Mouse (Mus musculus): Measurements from ENCODE around the gene Ly6g6e.

Ly6g6e gene

GRCm38 (mm10) chr17:35049561-35050016, 27.1 kb upstream of the Ly6g6e start, which contains the start of gene Clic1:
Clic1 (plus strand) TSS chr17:35049966.
- peak; percentile 35 for DNase-seq (ENCODE audit: low read depth, low spot score)

GRCm38 (mm10) chr17:35050126-35050750, 26.5 kb upstream of the Ly6g6e start:
- DNase-seq (ENCODE audit: low read depth, low spot score) = no peak

- DNase-seq (ENCODE audit: low read depth, low spot score) = no peak
Observed at GRCm38 (mm10) chr17:35051156-35052086, 25.3 kb upstream of the Ly6g6e start.

GRCm38 (mm10) chr17:35052271-35052798, 24.4 kb upstream of the Ly6g6e start:
- DNase-seq (ENCODE audit: low read depth, low spot score) = no peak

GRCm38 (mm10) chr17:35055691-35056495, 20.8 kb upstream of the Ly6g6e start:
- no peak for DNase-seq (ENCODE audit: low read depth, low spot score)

GRCm38 (mm10) chr17:35057090-35057489, 19.6 kb upstream of the Ly6g6e start:
- DNase-seq (ENCODE audit: low read depth, low spot score) = no peak

GRCm38 (mm10) chr17:35058316-35058715, 18.4 kb upstream of the Ly6g6e start:
- DNase-seq (ENCODE audit: low read depth, low spot score) = no peak

- DNase-seq (ENCODE audit: low read depth, low spot score) = peak; percentile 74
Observed at GRCm38 (mm10) chr17:35058911-35059892, 17.5 kb upstream of the Ly6g6e start, which contains the start of gene Ddah2. Ddah2 (plus strand) TSS chr17:35059035.

GRCm38 (mm10) chr17:35060071-35060470, 16.6 kb upstream of the Ly6g6e start:
- DNase-seq (ENCODE audit: low read depth, low spot score) = no peak

GRCm38 (mm10) chr17:35060737-35061297, 15.9 kb upstream of the Ly6g6e start:
- DNase-seq (ENCODE audit: low read depth, low spot score) = no peak

- DNase-seq (ENCODE audit: low read depth, low spot score) = no peak
Observed at GRCm38 (mm10) chr17:35061299-35061698, 15.4 kb upstream of the Ly6g6e start.

GRCm38 (mm10) chr17:35063466-35063865, 13.2 kb upstream of the Ly6g6e start:
- no peak for DNase-seq (ENCODE audit: low read depth, low spot score)

- no peak for DNase-seq (ENCODE audit: low read depth, low spot score)
Observed at GRCm38 (mm10) chr17:35064378-35064877, 12.3 kb upstream of the Ly6g6e start.

- DNase-seq (ENCODE audit: low read depth, low spot score) = no peak
Observed at GRCm38 (mm10) chr17:35064951-35065947, 11.5 kb upstream of the Ly6g6e start, which contains the start of gene Ly6g6c. Ly6g6c (plus strand) TSS chr17:35065388.

- DNase-seq (ENCODE audit: low read depth, low spot score) = no peak
Observed at GRCm38 (mm10) chr17:35066084-35066483, 10.6 kb upstream of the Ly6g6e start, which contains the start of gene Mpig6b. Mpig6b (minus strand) TSS chr17:35066184.

GRCm38 (mm10) chr17:35068213-35068914, 8.3 kb upstream of the Ly6g6e start:
- no peak for DNase-seq (ENCODE audit: low read depth, low spot score)

GRCm38 (mm10) chr17:35070556-35071229, 6.0 kb upstream of the Ly6g6e start:
- DNase-seq (ENCODE audit: low read depth, low spot score) = no peak

Measured in retina, postnatal 7 days (tissue).